Mouse (Mus musculus): ENCODE results near the gene Rlbp1.

- no peak for TF ChIP-seq CTCF (IDR thresholded peaks at IDR 0.05; ENCODE audit: insufficient read depth, low read length)
- TF ChIP-seq POLR2A (IDR thresholded peaks at IDR 0.05; ENCODE audit: borderline replicate concordance, extremely low read depth, low read depth, low read length), result no peak
These were observed 17.4 kb downstream of the Rlbp1 start for GRCm38 (mm10) chr7:79369416-79369815.

All from lung, adult 2 months (tissue).